Mouse (Mus musculus): ENCODE data around the gene 5730596B20Rik.

5730596B20Rik gene

GRCm38 (mm10) chr6:52177061-52177735 is at the start of gene 5730596B20Rik:
Gene 5730596B20Rik, plus strand, starts transcription at chr6:52177498.
- DNase-seq (ENCODE audit: low spot score in 2 of 2) = no peak

- DNase-seq (ENCODE audit: low spot score in 2 of 2) = no peak
These were observed 39.3 kb upstream of the 5730596B20Rik start for GRCm38 (mm10) chr6:52137841-52138535.

GRCm38 (mm10) chr6:52138576-52138975 is 38.7 kb upstream of the 5730596B20Rik start:
- DNase-seq (ENCODE audit: low spot score in 2 of 2) = no peak

GRCm38 (mm10) chr6:52139115-52139514 is 38.2 kb upstream of the 5730596B20Rik start:
- DNase-seq (ENCODE audit: low spot score in 2 of 2) = no peak

GRCm38 (mm10) chr6:52150401-52150966 is 26.8 kb upstream of the 5730596B20Rik start:
- no peak for DNase-seq (ENCODE audit: low spot score in 2 of 2)

GRCm38 (mm10) chr6:52151571-52151970 is 25.7 kb upstream of the 5730596B20Rik start:
- DNase-seq (ENCODE audit: low spot score in 2 of 2) = no peak

- DNase-seq (ENCODE audit: low spot score in 2 of 2) = no peak
These were observed 24.8 kb upstream of the 5730596B20Rik start for GRCm38 (mm10) chr6:52152226-52153193.

GRCm38 (mm10) chr6:52153270-52153669 is 24.0 kb upstream of the 5730596B20Rik start:
- DNase-seq (ENCODE audit: low spot score in 2 of 2) = no peak

- no peak for DNase-seq (ENCODE audit: low spot score in 2 of 2)
These were observed 23.3 kb upstream of the 5730596B20Rik start for GRCm38 (mm10) chr6:52154044-52154443.

GRCm38 (mm10) chr6:52155471-52155870 is 21.8 kb upstream of the 5730596B20Rik start:
- DNase-seq (ENCODE audit: low spot score in 2 of 2) = no peak

- no peak for DNase-seq (ENCODE audit: low spot score in 2 of 2)
These were observed 20.6 kb upstream of the 5730596B20Rik start for GRCm38 (mm10) chr6:52156551-52157200.

- DNase-seq (ENCODE audit: low spot score in 2 of 2) = no peak
These were observed 19.6 kb upstream of the 5730596B20Rik start for GRCm38 (mm10) chr6:52157466-52158275.

GRCm38 (mm10) chr6:52158276-52159051 is 18.8 kb upstream of the 5730596B20Rik start, which contains the start of gene Hoxa1:
Gene Hoxa1, minus strand, starts transcription at chr6:52158317.
- DNase-seq (ENCODE audit: low spot score in 2 of 2) = peak; percentile 59 to 81

- no peak for DNase-seq (ENCODE audit: low spot score in 2 of 2)
These were observed 18.0 kb upstream of the 5730596B20Rik start for GRCm38 (mm10) chr6:52159164-52159761.

GRCm38 (mm10) chr6:52159979-52160378 is 17.3 kb upstream of the 5730596B20Rik start:
- DNase-seq (ENCODE audit: low spot score in 2 of 2) = no peak

- DNase-seq (ENCODE audit: low spot score in 2 of 2) = peak in 1 of 2 experiments; percentile 75
These were observed 16.6 kb upstream of the 5730596B20Rik start for GRCm38 (mm10) chr6:52160511-52161335.

GRCm38 (mm10) chr6:52161336-52162092 is 15.8 kb upstream of the 5730596B20Rik start:
- no peak for DNase-seq (ENCODE audit: low spot score in 2 of 2)

- DNase-seq (ENCODE audit: low spot score in 2 of 2) = no peak
These were observed 15.3 kb upstream of the 5730596B20Rik start for GRCm38 (mm10) chr6:52162093-52162380.
